Comparison of ENCODE assay signal across 11 mouse cellular contexts in the genomic region with DNA sequence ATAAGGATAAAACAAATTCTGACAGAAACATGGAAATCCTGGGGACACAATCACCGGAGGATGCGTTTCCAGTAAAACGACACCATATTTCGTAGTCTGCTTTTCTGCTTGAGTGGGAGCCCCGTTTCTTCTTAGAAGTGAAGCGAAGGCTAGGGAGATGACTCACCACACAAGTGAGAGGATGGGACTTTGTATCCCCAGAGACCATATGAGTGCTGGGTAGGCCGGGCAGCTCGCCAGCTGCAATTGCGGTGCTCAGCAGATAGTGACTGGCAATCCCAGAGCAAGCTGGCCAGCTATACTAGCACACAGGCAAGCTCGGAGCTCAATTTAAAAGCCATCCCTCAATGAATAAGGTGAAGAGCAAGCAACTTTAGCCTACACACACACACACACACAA. TPM values are rescaled to one million over a fixed set of nuclear protein-coding genes. Genes with fewer than 3 reads are reported as not detected.
DNase-seq lines count a peak whose midpoint lies in the region; ATAC-seq and TF ChIP-seq lines count a peak whose summit lies in the region.
"Had no signal": no experiment of that assay in that cellular context is flagged by ENCODE, and none has a peak within 500 bp of the region (broad histone marks: within the 10 kb centered on the region; RNA-seq: fewer than 3 reads in every experiment).

No protein-coding gene starts in this region.

- no peak overlapping the region for H3K4me2 ChIP-seq in forebrain, postnatal 0 days (ENCODE audit: low read depth)
- H3K4me2 ChIP-seq in forebrain, embryonic 15.5 days (replicated peaks), result no peak overlapping the region
- H3K4me2 ChIP-seq: hindbrain, embryonic 15.5 days had no signal

- no peak; the same call in 1 of the 2 replicates for ATAC-seq in forebrain, postnatal 0 days
- ATAC-seq in forebrain, embryonic 15.5 days (replicated peaks), result no peak
- peak; percentile 98 for ATAC-seq in frontal cortex, adult (ENCODE audit: low TSS enrichment)

- no peak overlapping the region for H3K4me3 ChIP-seq in forebrain, postnatal 0 days (ENCODE audit: low read depth, low read length)
- no peak overlapping the region for H3K4me3 ChIP-seq in forebrain, embryonic 15.5 days
- H3K4me3 ChIP-seq in lung, adult 2 months (replicated peaks; ENCODE audit: extremely low read depth, low read depth, low read length), result no peak overlapping the region
- H3K4me3 ChIP-seq: hindbrain, embryonic 15.5 days had no signal

- no peak overlapping the region for H3K9ac ChIP-seq in forebrain, postnatal 0 days
- H3K9ac ChIP-seq in forebrain, embryonic 15.5 days (replicated peaks), result no peak overlapping the region
- H3K9ac ChIP-seq: hindbrain, embryonic 15.5 days; liver, embryonic 14.5 days had no signal

- no peak overlapping the region for H3K27ac ChIP-seq in forebrain, postnatal 0 days (ENCODE audit: low read depth, low read length)
- H3K27ac ChIP-seq in forebrain, embryonic 15.5 days (replicated peaks), result no peak overlapping the region
- H3K27ac ChIP-seq: hindbrain, embryonic 15.5 days; liver, embryonic 14.5 days had no signal

- DNase-seq in forebrain, postnatal 0 days, result peak; percentile 50
- peak; percentile 55 for DNase-seq in layer of hippocampus, adult 9-11 months
- peak; percentile 46 for DNase-seq in right cerebral cortex, postnatal 14 days
- no peak for DNase-seq in gastrocnemius, postnatal 25 days
- no peak for DNase-seq in lung, adult 2 months
- DNase-seq in lung, adult 18-20 months, result no peak

- no peaks in the 10 kb centered on the region for H3K9me3 ChIP-seq in forebrain, postnatal 0 days (ENCODE audit: low read length)
- H3K9me3 ChIP-seq in forebrain, embryonic 15.5 days, result no peaks in the 10 kb centered on the region
- H3K9me3 ChIP-seq: hindbrain, embryonic 15.5 days had no signal

- H3K27me3 ChIP-seq in forebrain, postnatal 0 days (ENCODE audit: insufficient read depth, low read length), result no peaks in the 10 kb centered on the region
- H3K27me3 ChIP-seq in forebrain, embryonic 15.5 days, result no peaks in the 10 kb centered on the region
- H3K27me3 ChIP-seq: hindbrain, embryonic 15.5 days had no signal

- no peaks in the 10 kb centered on the region for H3K4me1 ChIP-seq in forebrain, postnatal 0 days (ENCODE audit: insufficient read depth)
- H3K4me1 ChIP-seq in forebrain, embryonic 15.5 days, result no peaks in the 10 kb centered on the region
- H3K4me1 ChIP-seq in lung, adult 2 months (ENCODE audit: control insufficient read depth, insufficient read depth, low read length), result no peaks in the 10 kb centered on the region
- H3K4me1 ChIP-seq: hindbrain, embryonic 15.5 days had no signal

- no peak for TF ChIP-seq CTCF in forebrain, postnatal 0 days (IDR thresholded peaks at IDR 0.05; ENCODE audit: low read depth)
- TF ChIP-seq CTCF in lung, adult 2 months (IDR thresholded peaks at IDR 0.05; ENCODE audit: insufficient read depth, low read length), result no peak

- TF ChIP-seq POLR2A in lung, adult 2 months (IDR thresholded peaks at IDR 0.05; ENCODE audit: borderline replicate concordance, extremely low read depth, low read depth, low read length), result no peak

- WGBS in forebrain, postnatal 0 days, result 81% methylated on average over 10 of the region's 10 CpGs
- WGBS in forebrain, embryonic 15.5 days, result 83% methylated on average over 10 of the region's 10 CpGs
- 74% methylated on average over 10 of the region's 10 CpGs for WGBS in lung, adult 2 months

- no peaks in the 10 kb centered on the region for H3K36me3 ChIP-seq in forebrain, postnatal 0 days (ENCODE audit: insufficient read depth)
- no peaks in the 10 kb centered on the region for H3K36me3 ChIP-seq in forebrain, embryonic 15.5 days
- H3K36me3 ChIP-seq: hindbrain, embryonic 15.5 days had no signal

RNA-seq across cellular contexts. Expression of gene Mapk10, which starts 50.3 kb away (rescaled TPM):
- total RNA-seq in forebrain, postnatal 0 days (2014; rRNA removed), result 36.2 and 41.5 TPM in 2 replicates
- polyA plus RNA-seq in forebrain, postnatal 0 days (2015; fragmentation: Nextera tagmentation; extraction: Ambion mirVana), result 74.6 and 89.2 TPM in 2 replicates
- 76.5 and 83.9 TPM in 2 replicates for polyA plus RNA-seq in forebrain, embryonic 15.5 days (2015; fragmentation: Nextera tagmentation; extraction: Ambion mirVana)
- total RNA-seq in gastrocnemius, postnatal 25 days (2021), result 1 to 10 TPM in 1 of 2 experiments, under 1 TPM in 1; 0.95 to 1.3 TPM
- polyA plus RNA-seq in lung, adult 2 months (2012; rRNA removed), result 1.1 and 1.2 TPM in 2 replicates
- total RNA-seq: granulocyte monocyte progenitor cell, adult 5-6 weeks had no signal

Comparison
In these comparisons a context has a peak if more than half of its experiments do, and no peak if none do; other contexts are left out.
1. DNase-seq: peak in forebrain, postnatal 0 days (single experiment), layer of hippocampus, adult 9-11 months (single experiment) and right cerebral cortex, postnatal 14 days (single experiment); none in gastrocnemius, postnatal 25 days (single experiment), lung, adult 2 months (single experiment) and lung, adult 18-20 months (0 of 2).
2. RNA of gene Mapk10, which starts 50.3 kb away (polyA plus RNA-seq): 74.6 to 89.2 TPM in forebrain, postnatal 0 days and 76.5 to 83.9 TPM in forebrain, embryonic 15.5 days; 1.1 to 1.2 TPM in lung, adult 2 months; every median in the first group is over 10 times any median in the second.